Mouse (Mus musculus): ENCODE measurements at regions not wholly inside any gene's neighbourhood (a gene's known extent, or its start where the extent isn't known, plus 50 kb on each side); places are given as distances from the start of the nearest gene placed in this dataset.

DNA sequence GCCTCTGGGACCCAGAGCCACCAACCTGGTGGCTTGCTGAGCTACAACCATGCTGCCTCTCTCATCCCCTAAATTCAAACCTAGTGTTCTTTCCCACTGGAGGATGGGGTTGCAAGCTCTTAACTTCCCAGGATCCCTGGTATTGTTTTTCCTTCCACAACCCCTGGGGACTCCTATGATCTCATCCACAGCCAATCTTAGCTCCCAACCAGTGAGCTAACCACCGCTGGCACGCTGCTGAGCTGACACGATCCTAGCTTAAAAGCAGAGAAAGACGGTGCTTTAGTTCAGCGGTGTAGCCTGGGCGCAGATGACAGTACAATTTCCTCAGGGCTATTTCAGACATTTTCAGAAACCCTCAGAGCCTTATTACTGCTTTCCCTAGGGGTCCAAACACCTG, 158.2 kb upstream of the Nectin1 start:
- H3K27me3 ChIP-seq (ENCODE audit: insufficient read depth, low read length): no peaks in the 10 kb centered on the region
- no peaks in the 10 kb centered on the region for H3K4me1 ChIP-seq (ENCODE audit: insufficient read depth, low read depth, low read length)
- H3K36me3 ChIP-seq (replicated peaks): no peaks in the 10 kb centered on the region
- H3K9me3 ChIP-seq (replicated peaks): peaks cover 26% of the 10 kb centered on the region
- ATAC-seq (ENCODE audit: extremely low read depth, insufficient number of reproducible peaks, low FRiP score, poor library complexity, severe bottlenecking): no peak
- TF ChIP-seq TAL1 (conservative IDR thresholded peaks at IDR 0.05; ENCODE audit: low read depth, low read length): no peak
- TF ChIP-seq GATA2 (IDR thresholded peaks at IDR 0.05; ENCODE audit: borderline replicate concordance, low read depth, low read length): no peak
- no peak for TF ChIP-seq GATA1 (IDR thresholded peaks at IDR 0.05; ENCODE audit: borderline replicate concordance, low read length)
- TF ChIP-seq CTCF (IDR thresholded peaks at IDR 0.05; ENCODE audit: low read depth, low read length): no peak
- no peak overlapping the region for H3K4me3 ChIP-seq (ENCODE audit: low read depth, low read length)
- no peak for DNase-seq (ENCODE audit: low spot score)

DNA sequence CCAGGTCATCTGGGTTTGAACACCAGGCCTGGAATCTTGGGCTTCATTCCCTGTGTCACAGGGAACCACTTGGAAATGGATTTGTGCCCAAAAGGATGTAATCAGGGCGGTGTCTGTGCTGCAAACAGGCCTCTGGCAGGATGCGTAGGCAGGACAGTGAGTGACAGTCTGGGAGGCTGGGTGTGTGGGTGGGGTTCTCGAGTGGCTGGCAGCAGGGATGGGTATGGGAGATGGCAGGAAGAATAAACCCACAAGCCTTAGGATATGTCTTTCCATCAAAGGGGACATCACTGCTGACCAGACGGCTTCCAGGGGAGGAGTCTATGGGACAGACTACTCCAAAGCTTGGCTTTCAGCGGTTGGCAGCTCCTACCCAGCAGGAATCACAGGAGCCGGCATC, 150.5 kb upstream of the Nectin1 start:
- no peaks in the 10 kb centered on the region for H3K27me3 ChIP-seq (ENCODE audit: insufficient read depth, low read length)
- no peak for ATAC-seq (ENCODE audit: extremely low read depth, insufficient number of reproducible peaks, low FRiP score, poor library complexity, severe bottlenecking)
- no peaks in the 10 kb centered on the region for H3K36me3 ChIP-seq (replicated peaks)
- DNase-seq (ENCODE audit: low spot score): no peak
- no peak overlapping the region for H3K4me3 ChIP-seq (ENCODE audit: low read depth, low read length)
- TF ChIP-seq POLR2AphosphoS5 (IDR thresholded peaks at IDR 0.05; ENCODE audit: insufficient replicate concordance, low read depth, low read length) (no peak), GATA2 (IDR thresholded peaks at IDR 0.05; ENCODE audit: borderline replicate concordance, low read depth, low read length) (no peak), CTCF (IDR thresholded peaks at IDR 0.05; ENCODE audit: low read depth, low read length) (no peak), GATA1 (IDR thresholded peaks at IDR 0.05; ENCODE audit: borderline replicate concordance, low read length) (no peak), TAL1 (conservative IDR thresholded peaks at IDR 0.05; ENCODE audit: low read depth, low read length) (no peak)
- H3K4me1 ChIP-seq (ENCODE audit: insufficient read depth, low read depth, low read length): no peaks in the 10 kb centered on the region
- peaks cover 18% of the 10 kb centered on the region for H3K9me3 ChIP-seq (replicated peaks)

DNA sequence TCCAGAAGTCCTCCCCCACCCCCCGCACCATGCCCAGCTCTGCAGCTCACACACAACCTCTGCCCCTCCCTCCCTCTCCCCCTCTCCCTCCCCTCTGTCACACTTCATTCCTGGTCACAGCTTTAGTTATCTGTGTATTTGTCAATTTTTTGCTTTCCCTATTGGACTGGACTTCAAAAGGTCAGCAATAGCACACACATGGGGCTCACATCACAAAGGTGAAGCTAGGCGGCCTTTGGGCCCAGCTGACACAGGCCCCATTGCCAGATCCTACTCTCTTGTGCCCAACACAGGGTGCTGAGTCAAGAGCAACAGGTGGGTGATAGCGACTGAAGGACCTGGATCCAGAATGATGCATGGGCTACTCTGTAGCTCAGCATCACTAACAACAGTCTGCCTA, 149.0 kb upstream of the Nectin1 start:
- no peak for DNase-seq (ENCODE audit: low spot score)
- no peaks in the 10 kb centered on the region for H3K27me3 ChIP-seq (ENCODE audit: insufficient read depth, low read length)
- no peaks in the 10 kb centered on the region for H3K4me1 ChIP-seq (ENCODE audit: insufficient read depth, low read depth, low read length)
- H3K4me3 ChIP-seq (ENCODE audit: low read depth, low read length): no peak overlapping the region
- no peak for TF ChIP-seq CTCF (IDR thresholded peaks at IDR 0.05; ENCODE audit: low read depth, low read length)
- TF ChIP-seq GATA2 (IDR thresholded peaks at IDR 0.05; ENCODE audit: borderline replicate concordance, low read depth, low read length): no peak
- TF ChIP-seq TAL1 (conservative IDR thresholded peaks at IDR 0.05; ENCODE audit: low read depth, low read length): no peak
- TF ChIP-seq POLR2AphosphoS5 (IDR thresholded peaks at IDR 0.05; ENCODE audit: insufficient replicate concordance, low read depth, low read length): no peak
- TF ChIP-seq GATA1 (IDR thresholded peaks at IDR 0.05; ENCODE audit: borderline replicate concordance, low read length): no peak
- H3K9me3 ChIP-seq (replicated peaks): peaks cover 29% of the 10 kb centered on the region
- no peak for ATAC-seq (ENCODE audit: extremely low read depth, insufficient number of reproducible peaks, low FRiP score, poor library complexity, severe bottlenecking)
- H3K36me3 ChIP-seq (replicated peaks): no peaks in the 10 kb centered on the region

DNA sequence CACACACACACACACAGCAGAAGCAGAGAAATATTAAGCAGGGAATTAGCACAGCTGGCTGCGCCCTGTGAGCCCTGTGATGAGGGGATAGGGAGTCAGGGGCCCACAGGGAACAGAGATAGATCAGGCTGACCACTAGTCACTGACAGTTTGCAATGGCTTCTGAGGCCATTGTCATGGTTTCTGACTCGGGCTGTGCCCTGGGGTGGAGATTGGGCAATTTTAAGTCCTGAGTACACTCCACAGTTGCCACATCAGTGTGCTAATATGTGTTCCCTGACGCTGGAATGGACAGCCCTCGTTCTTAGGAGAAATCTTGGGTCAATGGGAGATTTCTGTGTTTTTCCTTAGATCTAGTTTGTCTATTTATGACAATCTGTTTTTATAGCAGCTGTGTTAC, 148.3 kb upstream of the Nectin1 start:
- TF ChIP-seq POLR2AphosphoS5 (IDR thresholded peaks at IDR 0.05; ENCODE audit: insufficient replicate concordance, low read depth, low read length): no peak
- TF ChIP-seq GATA2 (IDR thresholded peaks at IDR 0.05; ENCODE audit: borderline replicate concordance, low read depth, low read length): no peak
- Histone ChIP-seq H3K36me3 (replicated peaks) (no peaks in the 10 kb centered on the region), H3K4me1 (ENCODE audit: insufficient read depth, low read depth, low read length) (no peaks in the 10 kb centered on the region), H3K27me3 (ENCODE audit: insufficient read depth, low read length) (no peaks in the 10 kb centered on the region), H3K9me3 (replicated peaks) (peaks cover 33% of the 10 kb centered on the region), H3K4me3 (ENCODE audit: low read depth, low read length) (no peak overlapping the region)
- ATAC-seq (ENCODE audit: extremely low read depth, insufficient number of reproducible peaks, low FRiP score, poor library complexity, severe bottlenecking) (no peak), DNase-seq (ENCODE audit: low spot score) (no peak)

DNA sequence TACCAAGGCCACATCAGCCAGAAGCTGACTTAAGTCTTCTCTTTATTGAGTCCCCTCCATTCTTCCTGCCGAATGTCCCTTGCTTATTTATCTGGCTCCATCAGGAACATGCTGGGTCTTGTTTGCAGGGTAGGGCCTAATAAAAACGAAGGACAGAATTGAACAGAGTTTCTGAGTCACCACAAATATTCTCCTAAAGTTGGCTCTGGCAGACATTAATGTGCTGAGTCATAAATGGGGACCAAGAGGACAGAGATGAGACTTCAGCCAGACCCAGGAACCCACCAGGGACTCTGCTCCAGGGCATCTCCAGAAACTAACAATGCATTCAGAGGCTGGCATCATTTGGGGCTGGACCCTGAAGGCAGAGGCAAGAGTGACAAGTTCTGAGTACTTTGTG, 143.4 kb upstream of the Nectin1 start:
- ATAC-seq (ENCODE audit: extremely low read depth, insufficient number of reproducible peaks, low FRiP score, poor library complexity, severe bottlenecking): no peak
- no peak for TF ChIP-seq POLR2AphosphoS5 (IDR thresholded peaks at IDR 0.05; ENCODE audit: insufficient replicate concordance, low read depth, low read length)
- no peak for TF ChIP-seq TAL1 (conservative IDR thresholded peaks at IDR 0.05; ENCODE audit: low read depth, low read length)
- no peak for TF ChIP-seq GATA2 (IDR thresholded peaks at IDR 0.05; ENCODE audit: borderline replicate concordance, low read depth, low read length)
- TF ChIP-seq GATA1 (IDR thresholded peaks at IDR 0.05; ENCODE audit: borderline replicate concordance, low read length): no peak
- TF ChIP-seq CTCF (IDR thresholded peaks at IDR 0.05; ENCODE audit: low read depth, low read length): no peak
- Histone ChIP-seq H3K36me3 (replicated peaks) (no peaks in the 10 kb centered on the region), H3K4me3 (ENCODE audit: low read depth, low read length) (no peak overlapping the region), H3K9me3 (replicated peaks) (peaks cover 36% of the 10 kb centered on the region), H3K4me1 (ENCODE audit: insufficient read depth, low read depth, low read length) (no peaks in the 10 kb centered on the region), H3K27me3 (ENCODE audit: insufficient read depth, low read length) (no peaks in the 10 kb centered on the region)
- no peak for DNase-seq (ENCODE audit: low spot score)

DNA sequence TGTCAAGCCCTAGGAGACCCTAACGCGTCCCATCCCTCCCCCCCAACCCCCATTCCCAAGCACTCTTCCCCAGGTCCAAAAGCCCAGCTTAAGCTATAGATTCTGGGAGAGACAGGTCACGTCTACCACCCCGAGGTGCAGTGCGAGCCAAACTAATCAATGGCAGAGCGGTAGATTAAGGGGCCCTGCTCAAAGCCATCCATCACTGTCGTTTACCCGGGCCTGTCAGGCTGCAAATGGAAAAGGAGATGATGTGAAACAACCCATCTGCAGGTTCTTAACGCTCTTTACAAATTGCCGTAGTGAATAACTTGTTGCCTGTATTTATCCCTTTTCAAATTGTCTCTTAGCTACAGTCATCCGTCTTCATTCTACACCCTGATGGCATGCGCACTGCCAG, 126.2 kb upstream of the Nectin1 start:
- no peak overlapping the region for H3K4me3 ChIP-seq (ENCODE audit: low read depth, low read length)
- H3K4me1 ChIP-seq (ENCODE audit: insufficient read depth, low read depth, low read length): no peaks in the 10 kb centered on the region
- no peak for TF ChIP-seq CTCF (IDR thresholded peaks at IDR 0.05; ENCODE audit: low read depth, low read length)
- TF ChIP-seq POLR2AphosphoS5 (IDR thresholded peaks at IDR 0.05; ENCODE audit: insufficient replicate concordance, low read depth, low read length): no peak
- TF ChIP-seq TAL1 (conservative IDR thresholded peaks at IDR 0.05; ENCODE audit: low read depth, low read length): no peak
- no peak for TF ChIP-seq GATA1 (IDR thresholded peaks at IDR 0.05; ENCODE audit: borderline replicate concordance, low read length)
- TF ChIP-seq GATA2 (IDR thresholded peaks at IDR 0.05; ENCODE audit: borderline replicate concordance, low read depth, low read length): no peak
- no peaks in the 10 kb centered on the region for H3K36me3 ChIP-seq (replicated peaks)
- ATAC-seq (ENCODE audit: extremely low read depth, insufficient number of reproducible peaks, low FRiP score, poor library complexity, severe bottlenecking) (no peak), DNase-seq (ENCODE audit: low spot score) (no peak)
- peaks cover 31% of the 10 kb centered on the region for H3K9me3 ChIP-seq (replicated peaks)
- no peaks in the 10 kb centered on the region for H3K27me3 ChIP-seq (ENCODE audit: insufficient read depth, low read length)

DNA sequence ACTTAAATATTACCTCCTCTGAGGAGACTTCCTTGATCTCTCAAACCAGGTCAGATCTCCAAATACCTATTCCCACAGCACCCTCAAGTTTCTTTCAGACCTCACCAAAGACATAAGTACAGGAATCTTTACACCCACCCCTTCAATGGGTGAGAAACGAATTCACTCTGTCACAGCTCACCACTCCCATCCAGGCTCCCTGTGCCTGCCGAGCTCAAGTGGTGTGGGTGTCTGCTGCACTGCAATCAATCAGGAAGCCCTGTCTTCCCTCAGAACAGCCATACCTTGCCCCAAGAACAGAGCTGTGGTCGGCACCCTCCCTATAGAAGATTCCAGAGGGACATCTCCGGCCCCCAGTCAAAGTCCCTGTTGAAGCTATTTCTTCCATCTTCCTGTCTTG, 116.2 kb upstream of the Nectin1 start:
- H3K36me3 ChIP-seq (replicated peaks): no peaks in the 10 kb centered on the region
- DNase-seq (ENCODE audit: low spot score) (no peak), ATAC-seq (ENCODE audit: extremely low read depth, insufficient number of reproducible peaks, low FRiP score, poor library complexity, severe bottlenecking) (no peak)
- H3K27me3 ChIP-seq (ENCODE audit: insufficient read depth, low read length): no peaks in the 10 kb centered on the region
- TF ChIP-seq GATA2 (IDR thresholded peaks at IDR 0.05; ENCODE audit: borderline replicate concordance, low read depth, low read length) (no peak), CTCF (IDR thresholded peaks at IDR 0.05; ENCODE audit: low read depth, low read length) (no peak), POLR2AphosphoS5 (IDR thresholded peaks at IDR 0.05; ENCODE audit: insufficient replicate concordance, low read depth, low read length) (no peak), TAL1 (conservative IDR thresholded peaks at IDR 0.05; ENCODE audit: low read depth, low read length) (no peak), GATA1 (IDR thresholded peaks at IDR 0.05; ENCODE audit: borderline replicate concordance, low read length) (no peak)
- no peak overlapping the region for H3K4me3 ChIP-seq (ENCODE audit: low read depth, low read length)
- H3K9me3 ChIP-seq (replicated peaks): peaks cover 24% of the 10 kb centered on the region
- H3K4me1 ChIP-seq (ENCODE audit: insufficient read depth, low read depth, low read length): no peaks in the 10 kb centered on the region
